Mouse (Mus musculus) bone marrow macrophage, adult 2 months (primary cell): ENCODE measurements around the gene Nipal4.

Experiments
- CTCF ChIP-seq: IDR thresholded peaks from 2 replicates; pipeline ENCODE4 v1.5.1; 2012; ENCODE audit warnings: low read depth, mild to moderate bottlenecking, low read length, moderate library complexity
- POLR2A ChIP-seq: IDR thresholded peaks from 2 replicates; pipeline ENCODE4 v1.6.1; 2012; ENCODE audit warnings: mild to moderate bottlenecking, low read depth, low read length, borderline replicate concordance

DNA sequence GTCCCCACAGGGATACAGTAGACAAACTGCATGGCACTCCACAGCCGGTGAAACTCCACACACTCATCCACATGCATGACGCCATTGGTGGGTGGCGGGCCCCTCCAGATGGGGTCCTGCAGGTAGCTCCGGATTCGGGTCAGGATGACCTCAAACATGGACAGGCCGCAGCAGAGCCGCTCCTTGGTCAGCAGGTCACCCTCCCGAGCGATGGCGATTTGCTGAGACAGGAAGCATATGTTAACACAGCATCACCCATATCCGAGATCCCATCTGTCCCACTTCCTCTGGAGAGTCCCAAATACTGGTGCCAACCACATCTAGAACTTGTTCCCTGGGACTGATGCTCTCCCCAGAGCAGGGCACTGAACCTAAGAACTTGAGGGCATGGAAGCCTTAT, 34.4 kb upstream of the Nipal4 start:
- TF ChIP-seq POLR2A: no peak
- TF ChIP-seq CTCF: no peak
